Mouse (Mus musculus) ES-E14 (cell line): ENCODE data around the gene Ppil6. TPM values are rescaled to one million over a fixed set of nuclear protein-coding genes. Genes with fewer than 3 reads are reported as not detected.
"Not testable (repeated sequence)": the region's sequence is repeated elsewhere in the genome, so short reads cannot be mapped to it uniquely, and the experiment has no call there.

Experiments used
- DNase-seq: peaks from one replicate; pipeline ENCODE4 v3.0.0-alpha.2; 2013; ENCODE audit warnings: low read depth, low spot score
- H3K27ac ChIP-seq: 2 replicates; pipeline ENCODE4 v1.5.1; 2012; ENCODE audit warnings: low read depth, mild to moderate bottlenecking, low read length, moderate library complexity, mixed read lengths; ENCODE audit not compliant: poor library complexity, insufficient read depth, severe bottlenecking
- H3K36me3 ChIP-seq: 2 replicates; pipeline ENCODE4 v1.6.1; 2012; ENCODE audit warnings: mild to moderate bottlenecking, low read length, moderate library complexity, mixed read lengths; ENCODE audit not compliant: control insufficient read depth, poor library complexity, insufficient read depth, severe bottlenecking
- H3K4me1 ChIP-seq, 2 experiments: fragments of 150-350 bp in 1 of 2; sonication (generic) in 1 of 2; 2 replicates each; pipeline ENCODE4 v1.6.1; 2012; ENCODE audit warnings: low read length in 2 of 2, mild to moderate bottlenecking in 1 of 2, mixed read lengths in 1 of 2; ENCODE audit not compliant: control insufficient read depth in 2 of 2, insufficient read depth in 2 of 2, poor library complexity in 1 of 2
- H3K4me3 ChIP-seq, 2 experiments: fragments of 150-350 bp in 1 of 2; sonication (generic) in 1 of 2; 2 replicates each; pipeline ENCODE4 v1.5.1; 2012; ENCODE audit warnings: low read length in 2 of 2, low read depth in 1 of 2, mild to moderate bottlenecking in 1 of 2, mixed read lengths in 1 of 2; ENCODE audit not compliant: insufficient read depth in 1 of 2, poor library complexity in 1 of 2, severe bottlenecking in 1 of 2
- H3K9ac ChIP-seq: 2 replicates; pipeline ENCODE4 v1.6.1; 2012; ENCODE audit warnings: low read depth, mild to moderate bottlenecking, low read length, mixed read lengths; ENCODE audit not compliant: poor library complexity, insufficient read depth, severe bottlenecking
- H3K9me3 ChIP-seq: fragments of 150-350 bp; sonication (generic); 2 replicates; pipeline ENCODE4 v1.6.1; 2012; ENCODE audit warnings: low read depth, mild to moderate bottlenecking, low read length; ENCODE audit not compliant: control insufficient read depth, insufficient read depth
- CHD2 ChIP-seq: IDR thresholded peaks from 2 replicates; pipeline ENCODE4 v1.6.1; 2014; ENCODE audit warnings: mild to moderate bottlenecking, low read depth, low read length, inconsistent platforms
- HCFC1 ChIP-seq: IDR thresholded peaks from 2 replicates; pipeline ENCODE4 v1.6.1; 2012; ENCODE audit warnings: low read length, inconsistent platforms, borderline replicate concordance; ENCODE audit not compliant: insufficient read depth
- MAFK ChIP-seq: IDR thresholded peaks from 2 replicates; pipeline ENCODE4 v1.6.1; 2014; ENCODE audit warnings: mild to moderate bottlenecking, low read depth, low read length, inconsistent platforms; ENCODE audit not compliant: insufficient read depth
- ZC3H11A ChIP-seq: IDR thresholded peaks from 2 replicates; pipeline ENCODE4 v1.6.1; 2012; ENCODE audit warnings: low read depth, mild to moderate bottlenecking, inconsistent platforms, low read length, borderline replicate concordance
- ZNF384 ChIP-seq: IDR thresholded peaks from 2 replicates; pipeline ENCODE4 v1.6.1; 2012; ENCODE audit warnings: low read depth, low read length, inconsistent platforms
- in situ Hi-C, 2 experiments: fragments of 600-800 bp; cut with MboI; formaldehyde crosslinking; loops; one replicate each; pipeline ENCODE4 v1.15.1; 2025; ENCODE audit warnings: low sequenced_read_pairs in 2 of 2, inconsistent platforms in 1 of 2; ENCODE audit not compliant: unreplicated experiment in 2 of 2
- total RNA-seq: library from RNA; depleted of rRNA; stranded (reverse); fragments of 300-350 nt; gene quantifications from 2 replicates; pipeline ENCODE4 v1.2.3, GENCODE M21; 2012

Ppil6 gene
- total RNA-seq, 1 experiment = not detected

DNA sequence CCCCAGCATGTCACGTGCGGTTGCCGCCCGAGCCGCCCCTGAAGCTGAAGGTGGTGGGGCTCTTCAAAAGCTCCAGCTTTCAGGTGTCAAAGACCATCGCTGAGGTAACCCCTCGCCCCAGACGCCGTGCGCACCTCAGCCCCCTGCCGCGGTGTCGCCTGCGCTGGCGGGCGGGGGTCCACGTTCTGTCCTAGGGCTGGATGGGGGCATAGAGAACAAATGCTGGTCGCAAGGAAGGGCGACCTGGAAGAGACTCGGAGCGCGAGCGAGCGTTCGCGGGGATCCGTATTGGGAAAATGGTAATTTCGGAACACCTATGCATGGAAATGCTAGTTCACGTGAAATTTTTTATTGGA, 257 bp downstream of the Ppil6 start:
- H3K4me3 ChIP-seq = peak overlapping the region; percentile 74 to 78
- no peaks in the 10 kb centered on the region for H3K9me3 ChIP-seq
- in situ Hi-C loops = no loop called here
- H3K27ac ChIP-seq = no peak overlapping the region
- peak overlapping the region; percentile 38 for H3K9ac ChIP-seq
- no peak for DNase-seq
- peaks cover 29% of the 10 kb centered on the region for H3K36me3 ChIP-seq
- no peak for TF ChIP-seq ZC3H11A
- peaks cover 4 to 9% of the 10 kb centered on the region in 2 experiments; a peak in 1 of 4 replicates for H3K4me1 ChIP-seq

DNA sequence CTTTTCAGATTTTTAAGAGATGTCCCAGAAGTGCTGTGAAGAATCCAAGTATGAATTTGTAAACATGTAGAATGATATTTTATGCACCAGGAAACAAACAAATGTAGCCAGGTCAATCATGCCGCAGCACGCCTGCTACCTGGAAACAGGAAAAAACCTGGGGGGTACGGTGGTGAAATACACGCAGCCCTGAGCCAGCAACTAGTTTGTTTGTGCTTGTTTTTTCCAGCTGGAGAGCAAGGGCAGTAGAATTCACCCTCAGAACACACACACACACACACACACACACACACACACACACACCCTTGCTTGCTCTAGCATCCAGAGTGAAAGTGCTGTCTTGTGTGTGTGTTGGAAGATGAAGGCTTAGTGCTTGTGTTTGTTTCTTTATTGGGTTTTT, 872 bp downstream of the Ppil6 start:
- H3K27ac ChIP-seq = no peak overlapping the region
- H3K4me1 ChIP-seq = peaks cover 4 to 9% of the 10 kb centered on the region in 2 experiments; a peak in 1 of 4 replicates
- no peak overlapping the region for H3K9ac ChIP-seq
- H3K9me3 ChIP-seq = no peaks in the 10 kb centered on the region
- peaks cover 23% of the 10 kb centered on the region for H3K36me3 ChIP-seq
- in situ Hi-C loops = no loop called here
- DNase-seq = no peak
- TF ChIP-seq CHD2 (no peak), ZNF384 (no peak), ZC3H11A (no peak), HCFC1 (no peak), MAFK (no peak)
- peak overlapping the region in 1 of 2 experiments; percentile 78; a peak in 1 of 4 replicates for H3K4me3 ChIP-seq

DNA sequence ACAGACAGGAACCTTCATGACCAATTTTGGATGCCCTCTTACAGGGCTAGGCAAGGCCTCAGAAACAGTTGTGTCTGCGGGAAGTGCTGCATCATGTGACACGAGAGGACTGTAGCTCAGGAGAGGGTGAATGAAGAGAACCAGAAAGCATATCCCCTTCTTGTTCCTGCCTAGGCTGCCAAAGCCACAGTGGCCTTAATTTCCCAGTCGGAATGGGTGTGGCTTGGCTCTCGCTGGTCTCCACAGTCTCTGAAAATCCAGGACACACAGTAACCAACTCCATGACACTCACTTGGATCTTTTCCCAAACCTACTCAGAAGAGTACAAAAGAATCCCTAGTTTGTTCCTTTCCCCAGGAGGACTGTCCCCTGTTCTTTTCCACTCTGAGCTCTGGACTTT, 10.7 kb downstream of the Ppil6 start:
- Histone ChIP-seq H3K9ac (no peak overlapping the region), H3K4me3 (no peak overlapping the region), H3K27ac (no peak overlapping the region; the same call in 1 of the 2 replicates), H3K36me3 (no peaks in the 10 kb centered on the region), H3K9me3 (no peaks in the 10 kb centered on the region), H3K4me1 (peaks cover 0 to 8% of the 10 kb centered on the region in 2 experiments; a peak in 2 of 4 replicates)
- no peak for TF ChIP-seq ZNF384
- no peak for DNase-seq
- in situ Hi-C loops = loop anchor here in 1 of 2 experiments (25.0 kb wide), 1 partner anchor 489 kb away; no protein-coding TSS in a partner anchor

DNA sequence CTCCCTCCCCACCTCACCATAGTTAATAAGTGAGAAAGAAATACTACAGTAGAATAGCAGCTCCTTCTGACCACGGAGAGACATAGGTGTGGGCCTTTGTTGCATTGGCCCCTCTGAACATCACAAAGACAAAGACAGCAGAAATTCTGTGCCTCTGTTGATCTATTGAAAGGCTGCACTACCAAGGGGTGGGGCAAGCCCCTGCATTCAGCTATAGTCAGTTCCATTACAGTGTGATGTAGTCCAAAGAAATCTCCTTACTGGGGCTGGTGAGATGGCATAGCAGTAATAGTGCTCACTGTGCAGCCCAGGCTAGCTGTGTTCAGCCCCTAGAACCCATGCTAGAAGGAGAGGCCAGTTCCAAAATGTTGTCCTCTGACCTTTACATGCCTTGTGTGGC, 14.8 kb downstream of the Ppil6 start:
- DNase-seq = no peak
- in situ Hi-C loops = loop anchor here in 1 of 2 experiments (5.0 to 25.0 kb wide), 2 partner anchors 177 to 493 kb away; no protein-coding TSS in a partner anchor
- no peak overlapping the region for H3K27ac ChIP-seq
- TF ChIP-seq HCFC1 (no peak), ZC3H11A (no peak), MAFK (no peak), CHD2 (no peak), ZNF384 (no peak)
- no peaks in the 10 kb centered on the region for H3K9me3 ChIP-seq
- no peaks in the 10 kb centered on the region for H3K36me3 ChIP-seq
- no peak overlapping the region for H3K4me3 ChIP-seq
- H3K4me1 ChIP-seq = peaks cover 0 to 10% of the 10 kb centered on the region in 2 experiments; a peak in 2 of 4 replicates
- no peak overlapping the region for H3K9ac ChIP-seq

DNA sequence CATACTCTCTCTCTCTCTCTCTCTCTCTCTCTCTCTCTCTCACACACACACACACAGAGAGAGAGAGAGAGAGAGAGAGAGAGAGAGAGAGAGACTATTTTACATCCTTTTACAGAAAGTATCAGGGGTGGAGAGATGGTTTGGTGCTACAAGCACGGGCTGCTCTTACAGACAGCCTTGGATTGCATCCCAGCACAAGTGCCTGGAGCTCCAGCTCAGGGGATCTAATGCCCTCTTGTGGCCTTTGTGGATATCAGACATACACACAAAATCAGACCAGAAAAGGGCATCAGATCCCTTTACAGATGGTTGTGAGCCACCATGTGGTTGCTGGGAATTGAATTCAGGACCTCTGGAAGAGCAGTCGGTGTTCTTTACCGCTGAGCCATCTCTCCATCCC, 15.2 kb downstream of the Ppil6 start:
- not testable (repeated sequence) for H3K4me3 ChIP-seq, H3K27ac ChIP-seq, H3K36me3 ChIP-seq, H3K9me3 ChIP-seq, H3K9ac ChIP-seq
- H3K4me1 ChIP-seq = peaks cover 0 to 10% of the 10 kb centered on the region in 2 experiments; a peak in 2 of 4 replicates
- peak; percentile 94 for TF ChIP-seq ZC3H11A
- peak; percentile 79 for DNase-seq
- in situ Hi-C loops = loop anchor here in 1 of 2 experiments (5.0 to 25.0 kb wide), 2 partner anchors 177 to 493 kb away; no protein-coding TSS in a partner anchor
